20 mouse cellular contexts compared by ENCODE assay signal in the genomic region with DNA sequence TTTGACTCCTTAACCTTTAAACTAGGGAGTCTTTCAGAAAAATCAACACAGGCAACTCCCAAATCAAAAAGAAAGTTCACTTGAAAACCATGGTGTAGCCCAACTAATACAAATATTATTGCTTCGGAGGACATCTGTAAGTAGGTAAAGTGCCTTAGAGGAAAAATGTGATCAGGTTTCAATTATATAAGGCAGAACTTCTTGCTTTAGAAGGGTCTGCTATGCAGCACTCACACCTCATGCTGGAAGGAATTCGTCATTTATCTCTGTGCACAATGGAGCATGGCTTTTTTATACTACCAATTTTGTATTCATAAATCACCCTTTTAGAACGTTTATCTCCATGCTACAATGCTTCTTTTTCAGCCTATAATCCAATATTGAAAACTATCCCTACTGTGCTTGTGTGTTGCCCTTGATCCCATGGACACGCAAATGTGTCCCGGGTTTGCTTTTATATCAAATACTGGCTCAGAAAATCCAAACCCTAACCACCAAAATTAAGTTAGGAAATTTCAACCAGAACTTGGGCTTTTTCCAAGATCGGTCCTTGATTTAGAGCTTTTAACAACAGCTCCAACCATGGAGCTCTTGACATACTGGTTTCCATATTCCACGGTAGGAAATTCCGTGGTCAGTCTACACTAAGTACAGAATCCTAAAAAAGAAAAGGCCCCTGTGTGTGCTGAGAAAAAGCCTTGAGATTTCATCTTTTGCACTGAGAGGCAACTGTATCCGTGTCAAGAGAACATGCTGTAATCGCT.
DNase-seq lines count a peak whose midpoint lies in the region; ATAC-seq and TF ChIP-seq lines count a peak whose summit lies in the region.
"Had no signal": no experiment of that assay in that cellular context is flagged by ENCODE, and none has a peak within 500 bp of the region (broad histone marks: within the 10 kb centered on the region; RNA-seq: fewer than 3 reads in every experiment).

No protein-coding gene starts in this region.

- H3K36me3 ChIP-seq in embryonic facial prominence, embryonic 11.5 days (replicated peaks; ENCODE audit: control insufficient read depth, insufficient read depth, low read depth, low read length) = no peaks in the 10 kb centered on the region
- H3K36me3 ChIP-seq in embryonic facial prominence, embryonic 10.5 days (replicated peaks) = no peaks in the 10 kb centered on the region
- H3K36me3 ChIP-seq in embryonic facial prominence, embryonic 14.5 days (ENCODE audit: control insufficient read depth, insufficient read depth, low read length) = no peaks in the 10 kb centered on the region
- H3K36me3 ChIP-seq in limb, embryonic 14.5 days (ENCODE audit: control insufficient read depth, insufficient read depth, low read length) = no peaks in the 10 kb centered on the region
- no peaks in the 10 kb centered on the region for H3K36me3 ChIP-seq in stomach, postnatal 0 days (ENCODE audit: control insufficient read depth, insufficient read depth, low read length)
- H3K36me3 ChIP-seq: forebrain, embryonic 15.5 days; heart, embryonic 13.5 days; hindbrain, embryonic 15.5 days had no signal

- no peak for TF ChIP-seq POLR2A in limb, embryonic 14.5 days (IDR thresholded peaks at IDR 0.05; ENCODE audit: borderline replicate concordance, extremely low read depth, insufficient read depth, insufficient read length)

- no peak overlapping the region for H3K4me3 ChIP-seq in embryonic facial prominence, embryonic 11.5 days (ENCODE audit: low read depth, low read length)
- H3K4me3 ChIP-seq in embryonic facial prominence, embryonic 10.5 days = no peak overlapping the region
- H3K4me3 ChIP-seq in embryonic facial prominence, embryonic 14.5 days (ENCODE audit: low read depth, low read length) = no peak overlapping the region
- no peak overlapping the region for H3K4me3 ChIP-seq in limb, embryonic 14.5 days (replicated peaks; ENCODE audit: low read length)
- H3K4me3 ChIP-seq in stomach, postnatal 0 days (ENCODE audit: low read depth, low read length) = no peak overlapping the region
- H3K4me3 ChIP-seq: forebrain, embryonic 15.5 days; heart, embryonic 13.5 days; hindbrain, embryonic 15.5 days had no signal

- ATAC-seq in embryonic facial prominence, embryonic 11.5 days (replicated peaks; ENCODE audit: insufficient number of reproducible peaks, low FRiP score, low TSS enrichment, low read depth) = no peak
- ATAC-seq in embryonic facial prominence, embryonic 14.5 days (ENCODE audit: low read depth) = 0 out of 2 replicates have a peak, but pooled peaks have one; percentile 41
- ATAC-seq in limb, embryonic 14.5 days (ENCODE audit: low FRiP score, low read depth) = no peak; the same call in 1 of the 2 replicates
- no peak for ATAC-seq in stomach, postnatal 0 days (ENCODE audit: low FRiP score, low TSS enrichment)
- ATAC-seq: activated CD4-positive, CD25-positive, alpha-beta regulatory T cell, adult 4 months; forebrain, embryonic 15.5 days; inflammation-experienced regulatory T-cells, adult 6 months; intestine, postnatal 0 days; Patski had no signal

- no peaks in the 10 kb centered on the region for H3K4me1 ChIP-seq in embryonic facial prominence, embryonic 11.5 days (ENCODE audit: control insufficient read depth, insufficient read depth, low read length)
- H3K4me1 ChIP-seq in embryonic facial prominence, embryonic 10.5 days = peaks cover 3% of the 10 kb centered on the region
- H3K4me1 ChIP-seq in embryonic facial prominence, embryonic 14.5 days (ENCODE audit: control insufficient read depth, insufficient read depth, low read length) = peaks cover 5% of the 10 kb centered on the region
- peaks cover 8% of the 10 kb centered on the region; the same call in 1 of the 2 replicates for H3K4me1 ChIP-seq in limb, embryonic 14.5 days (ENCODE audit: control insufficient read depth, insufficient read depth, low read length)
- H3K4me1 ChIP-seq in stomach, postnatal 0 days (replicated peaks; ENCODE audit: control insufficient read depth, insufficient read depth) = no peaks in the 10 kb centered on the region
- H3K4me1 ChIP-seq: forebrain, embryonic 15.5 days; heart, embryonic 13.5 days; hindbrain, embryonic 15.5 days had no signal

- H3K9ac ChIP-seq in embryonic facial prominence, embryonic 11.5 days (replicated peaks; ENCODE audit: low read length) = no peak overlapping the region
- H3K9ac ChIP-seq in embryonic facial prominence, embryonic 14.5 days (ENCODE audit: low read depth, low read length) = no peak overlapping the region
- H3K9ac ChIP-seq in limb, embryonic 14.5 days (ENCODE audit: low read depth, low read length, severe bottlenecking) = no peak overlapping the region
- H3K9ac ChIP-seq in stomach, postnatal 0 days (ENCODE audit: low read length) = no peak overlapping the region
- H3K9ac ChIP-seq: forebrain, embryonic 15.5 days; heart, embryonic 13.5 days; hindbrain, embryonic 15.5 days had no signal

- peak; percentile 62 for DNase-seq in embryonic facial prominence, embryonic 11.5 days (ENCODE audit: low spot score)
- no peak for DNase-seq in embryonic facial prominence, embryonic 10.5 days (ENCODE audit: low spot score)
- peak; percentile 38 for DNase-seq in embryo, embryonic 10.5 days (ENCODE audit: low spot score)
- DNase-seq in embryonic facial prominence, embryonic 14.5 days (ENCODE audit: low spot score) = peak; percentile 85
- peak; percentile 58 for DNase-seq in limb, embryonic 14.5 days (ENCODE audit: low spot score)
- no peak for DNase-seq in thymus, adult 18-20 months
- DNase-seq in stomach, postnatal 0 days (ENCODE audit: low spot score) = no peak
- DNase-seq in right cerebral cortex, postnatal 4 days = no peak
- DNase-seq: adrenal gland, postnatal 25 days; cerebellum, adult 2 months; cerebellum, postnatal 14 days; gastrocnemius, postnatal 10 days; heart, postnatal 36 days had no signal

- H3K27ac ChIP-seq in embryonic facial prominence, embryonic 11.5 days (replicated peaks; ENCODE audit: low read depth, low read length) = no peak overlapping the region
- H3K27ac ChIP-seq in embryonic facial prominence, embryonic 10.5 days (replicated peaks) = no peak overlapping the region
- H3K27ac ChIP-seq in embryonic facial prominence, embryonic 14.5 days (replicated peaks; ENCODE audit: low read depth, low read length) = peak overlapping the region; percentile 44; the same call in 1 of the 2 replicates
- 0 out of 2 replicates have a peak overlapping the region, but pooled peaks have one; percentile 1 for H3K27ac ChIP-seq in limb, embryonic 14.5 days (replicated peaks; ENCODE audit: low read depth, low read length)
- H3K27ac ChIP-seq in stomach, postnatal 0 days (replicated peaks) = no peak overlapping the region
- H3K27ac ChIP-seq: forebrain, embryonic 15.5 days; heart, embryonic 13.5 days; hindbrain, embryonic 15.5 days had no signal

- no peak for TF ChIP-seq CTCF in stomach, postnatal 0 days (IDR thresholded peaks at IDR 0.05; ENCODE audit: low read depth)

- no peaks in the 10 kb centered on the region for H3K27me3 ChIP-seq in embryonic facial prominence, embryonic 11.5 days (ENCODE audit: control insufficient read depth, insufficient read depth, low read length)
- no peaks in the 10 kb centered on the region for H3K27me3 ChIP-seq in embryonic facial prominence, embryonic 10.5 days (replicated peaks; ENCODE audit: low read depth, poor library complexity, severe bottlenecking)
- no peaks in the 10 kb centered on the region for H3K27me3 ChIP-seq in embryonic facial prominence, embryonic 14.5 days (replicated peaks; ENCODE audit: control insufficient read depth, insufficient read depth, low read length)
- H3K27me3 ChIP-seq in limb, embryonic 14.5 days (ENCODE audit: control insufficient read depth, insufficient read depth, low read length) = no peaks in the 10 kb centered on the region
- no peaks in the 10 kb centered on the region for H3K27me3 ChIP-seq in stomach, postnatal 0 days (ENCODE audit: control insufficient read depth, insufficient read depth, low read length)
- H3K27me3 ChIP-seq: forebrain, embryonic 15.5 days; heart, embryonic 13.5 days; hindbrain, embryonic 15.5 days; Patski had no signal

- no peaks in the 10 kb centered on the region for H3K9me3 ChIP-seq in embryonic facial prominence, embryonic 11.5 days (replicated peaks; ENCODE audit: control insufficient read depth, low read length)
- no peaks in the 10 kb centered on the region for H3K9me3 ChIP-seq in embryonic facial prominence, embryonic 10.5 days
- 0 out of 2 replicates have a peak, but pooled peaks cover 3% of the 10 kb centered on the region for H3K9me3 ChIP-seq in embryonic facial prominence, embryonic 14.5 days (ENCODE audit: control insufficient read depth, low read length)
- H3K9me3 ChIP-seq in limb, embryonic 14.5 days (ENCODE audit: control insufficient read depth, low read length) = no peaks in the 10 kb centered on the region
- no peaks in the 10 kb centered on the region for H3K9me3 ChIP-seq in stomach, postnatal 0 days (ENCODE audit: control insufficient read depth, low read length)
- H3K9me3 ChIP-seq: heart, embryonic 13.5 days; hindbrain, embryonic 15.5 days had no signal

- no peak overlapping the region for H3K4me2 ChIP-seq in embryonic facial prominence, embryonic 11.5 days (ENCODE audit: low read depth, low read length)
- H3K4me2 ChIP-seq in embryonic facial prominence, embryonic 14.5 days (ENCODE audit: low read depth, low read length) = no peak overlapping the region
- no peak overlapping the region for H3K4me2 ChIP-seq in limb, embryonic 14.5 days (replicated peaks; ENCODE audit: low read depth, low read length, severe bottlenecking)
- H3K4me2 ChIP-seq in stomach, postnatal 0 days (replicated peaks; ENCODE audit: low read depth) = no peak overlapping the region
- H3K4me2 ChIP-seq: forebrain, embryonic 15.5 days; heart, embryonic 13.5 days; hindbrain, embryonic 15.5 days had no signal

- 69% methylated on average over 10 of the region's 10 CpGs for WGBS in embryonic facial prominence, embryonic 11.5 days
- 82% methylated on average over 10 of the region's 10 CpGs for WGBS in embryonic facial prominence, embryonic 10.5 days
- WGBS in embryonic facial prominence, embryonic 14.5 days = 47% methylated on average over 10 of the region's 10 CpGs
- WGBS in limb, embryonic 14.5 days = 46% methylated on average over 10 of the region's 10 CpGs
- WGBS in stomach, postnatal 0 days = 73% methylated on average over 10 of the region's 10 CpGs

- TF ChIP-seq EP300 in stomach, postnatal 0 days (optimal IDR thresholded peaks at IDR 0.05) = no peak

Comparison
In these comparisons a context has a peak if more than half of its experiments do, and no peak if none do; other contexts are left out.
1. DNase-seq: peak in embryonic facial prominence, embryonic 11.5 days (single experiment), embryo, embryonic 10.5 days (single experiment), embryonic facial prominence, embryonic 14.5 days (single experiment) and limb, embryonic 14.5 days (single experiment); none in embryonic facial prominence, embryonic 10.5 days (single experiment), thymus, adult 18-20 months (0 of 2), stomach, postnatal 0 days (single experiment) and right cerebral cortex, postnatal 4 days (single experiment).
2. H3K27ac ChIP-seq: peak in embryonic facial prominence, embryonic 14.5 days (single experiment) and limb, embryonic 14.5 days (single experiment); none in embryonic facial prominence, embryonic 11.5 days (single experiment), embryonic facial prominence, embryonic 10.5 days (single experiment) and stomach, postnatal 0 days (single experiment).